Mouse (Mus musculus): ENCODE measurements around the gene Asphd1. TPM values are rescaled to one million over a fixed set of nuclear protein-coding genes. Genes with fewer than 3 reads are reported as not detected.

Gene Asphd1
- polyA plus RNA-seq, 1 experiment from 2014 or later = 0.82 TPM

DNA sequence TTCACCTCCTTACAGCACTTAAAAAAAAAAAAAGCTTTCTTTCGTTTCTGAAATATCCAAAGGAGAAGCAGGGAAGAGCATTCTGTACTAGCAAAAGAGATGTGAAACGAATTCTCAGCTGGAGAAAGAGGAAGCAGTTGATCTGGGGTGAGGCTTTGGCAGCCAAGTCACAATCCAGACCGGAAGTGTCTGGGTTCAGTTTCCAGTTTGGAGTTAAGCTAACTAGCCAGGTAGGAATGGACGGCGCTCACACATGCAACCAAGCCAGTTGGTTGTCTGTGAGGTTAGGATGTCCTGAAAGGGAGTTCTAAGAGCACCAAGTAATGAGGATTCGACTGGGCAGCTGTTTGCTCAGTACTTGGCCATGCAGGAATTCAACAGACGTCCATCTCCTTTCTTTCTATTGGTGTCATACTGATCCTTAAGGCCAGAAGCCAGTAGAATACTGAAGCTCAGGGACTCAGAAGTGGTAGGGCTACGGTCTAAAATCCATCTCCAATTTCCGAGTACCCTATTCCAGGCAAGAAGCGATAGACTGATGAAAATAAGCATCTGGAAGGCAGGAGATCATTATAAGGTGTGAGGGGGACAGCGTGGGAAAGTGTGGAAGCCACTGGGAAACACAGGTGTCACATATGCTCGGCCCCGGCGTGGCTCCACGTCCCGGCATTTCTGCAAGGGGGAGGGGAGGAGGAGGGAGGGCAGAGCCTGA lies 51.8 kb downstream of the Asphd1 start:
- Histone ChIP-seq H3K27me3 (ENCODE audit: control insufficient read depth, insufficient read depth, low read length) (no peaks in the 10 kb centered on the region), H3K4me3 (ENCODE audit: low read depth, low read length) (peak overlapping the region; percentile 45), H3K9me3 (ENCODE audit: control insufficient read depth, low read length) (no peaks in the 10 kb centered on the region), H3K36me3 (ENCODE audit: control insufficient read depth, insufficient read depth, low read length) (no peaks in the 10 kb centered on the region), H3K9ac (ENCODE audit: low read length) (peak overlapping the region; percentile 60), H3K4me2 (ENCODE audit: low read depth) (peak overlapping the region; percentile 53), H3K27ac (ENCODE audit: low read depth, low read length) (no peak overlapping the region), H3K4me1 (ENCODE audit: control insufficient read depth, insufficient read depth, low read length) (0 out of 2 replicates have a peak, but pooled peaks cover 4% of the 10 kb centered on the region)
- DNase-seq (ENCODE audit: low spot score) (no peak), ATAC-seq (ENCODE audit: insufficient read depth, low FRiP score, low TSS enrichment) (peak; percentile 27; the same call in 1 of the 2 replicates)
- 26% methylated on average over 16 of the region's 16 CpGs for WGBS

DNA sequence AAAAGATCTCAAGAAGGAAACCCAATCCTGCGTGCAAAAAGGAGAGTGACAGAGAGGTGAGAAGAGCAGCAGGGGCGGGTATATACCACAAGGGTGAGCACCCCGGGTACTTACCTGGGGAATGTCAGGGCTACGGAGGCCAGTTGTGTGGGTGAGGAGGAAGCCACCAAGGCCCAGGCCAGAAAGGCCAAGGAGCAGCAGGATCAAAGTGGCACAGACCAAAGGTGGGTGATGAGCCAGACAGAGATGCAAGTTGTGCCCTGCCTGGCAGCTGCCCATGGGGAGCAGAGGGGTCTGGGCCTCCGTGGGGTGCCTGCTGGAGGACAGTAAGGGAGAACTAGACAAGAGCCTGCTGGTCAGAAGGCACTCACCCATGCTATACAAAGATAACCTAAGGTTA lies 52.5 kb downstream of the Asphd1 start:
- Histone ChIP-seq H3K36me3 (ENCODE audit: control insufficient read depth, insufficient read depth, low read length) (no peaks in the 10 kb centered on the region), H3K4me3 (ENCODE audit: low read depth, low read length) (no peak overlapping the region), H3K4me1 (ENCODE audit: control insufficient read depth, insufficient read depth, low read length) (0 out of 2 replicates have a peak, but pooled peaks cover 4% of the 10 kb centered on the region), H3K9me3 (ENCODE audit: control insufficient read depth, low read length) (no peaks in the 10 kb centered on the region), H3K27ac (ENCODE audit: low read depth, low read length) (no peak overlapping the region), H3K27me3 (ENCODE audit: control insufficient read depth, insufficient read depth, low read length) (no peaks in the 10 kb centered on the region), H3K9ac (ENCODE audit: low read length) (no peak overlapping the region), H3K4me2 (ENCODE audit: low read depth) (no peak overlapping the region)
- 91% methylated on average over 5 of the region's 5 CpGs for WGBS
- DNase-seq (ENCODE audit: low spot score) = no peak
- ATAC-seq (ENCODE audit: insufficient read depth, low FRiP score, low TSS enrichment) = no peak

Other genes with a start within 250 kb of the Asphd1 start
- gene Coro1a, start 241.8 kb downstream of the Asphd1 start, polyA plus RNA-seq (2014; fragmentation: Nextera tagmentation; extraction: Ambion mirVana) = 50.6 and 52.5 TPM in 2 replicates
- gene Mapk3, start 190.0 kb downstream of the Asphd1 start, polyA plus RNA-seq (2014; fragmentation: Nextera tagmentation; extraction: Ambion mirVana) = 55.3 and 58.0 TPM in 2 replicates
- 1.2 and 1.5 TPM in 2 replicates for gene Gdpd3, start 183.2 kb downstream of the Asphd1 start, polyA plus RNA-seq (2014; fragmentation: Nextera tagmentation; extraction: Ambion mirVana)
- 115 and 121 TPM in 2 replicates for gene Ypel3, start 172.6 kb downstream of the Asphd1 start, polyA plus RNA-seq (2014; fragmentation: Nextera tagmentation; extraction: Ambion mirVana)
- gene Tbx6, start 168.1 kb downstream of the Asphd1 start, polyA plus RNA-seq (2014; fragmentation: Nextera tagmentation; extraction: Ambion mirVana) = 0.38 and 0.64 TPM in 2 replicates
- 318 and 344 TPM in 2 replicates for gene Ppp4c, start 157.1 kb downstream of the Asphd1 start, polyA plus RNA-seq (2014; fragmentation: Nextera tagmentation; extraction: Ambion mirVana)
- 14.3 and 14.4 TPM in 2 replicates for gene Fam57b, start 151.9 kb downstream of the Asphd1 start, polyA plus RNA-seq (2014; fragmentation: Nextera tagmentation; extraction: Ambion mirVana)
- gene 4930451I11Rik, start 117.9 kb downstream of the Asphd1 start, polyA plus RNA-seq (2014; fragmentation: Nextera tagmentation; extraction: Ambion mirVana) = not detected in 2 replicates
- gene Doc2a, start 102.2 kb downstream of the Asphd1 start, polyA plus RNA-seq (2014; fragmentation: Nextera tagmentation; extraction: Ambion mirVana) = 4.4 and 5.6 TPM in 2 replicates
- gene Hirip3, start 87.6 kb downstream of the Asphd1 start, polyA plus RNA-seq (2014; fragmentation: Nextera tagmentation; extraction: Ambion mirVana) = 21.0 and 23.4 TPM in 2 replicates
- 91.8 and 96.3 TPM in 2 replicates for gene Ino80e, start 87.2 kb downstream of the Asphd1 start, polyA plus RNA-seq (2014; fragmentation: Nextera tagmentation; extraction: Ambion mirVana)
- gene Taok2, start 64.9 kb downstream of the Asphd1 start, polyA plus RNA-seq (2014; fragmentation: Nextera tagmentation; extraction: Ambion mirVana) = 33.2 and 34.0 TPM in 2 replicates
- gene Tmem219, start 26.7 kb downstream of the Asphd1 start, polyA plus RNA-seq (2014; fragmentation: Nextera tagmentation; extraction: Ambion mirVana) = 19.7 and 20.0 TPM in 2 replicates
- gene Kctd13, start 20.7 kb downstream of the Asphd1 start, polyA plus RNA-seq (2014; fragmentation: Nextera tagmentation; extraction: Ambion mirVana) = 33.4 and 35.6 TPM in 2 replicates
- 10.0 and 13.5 TPM in 2 replicates for gene Sez6l2, start 981 bp upstream of the Asphd1 start, polyA plus RNA-seq (2014; fragmentation: Nextera tagmentation; extraction: Ambion mirVana)
- 79.1 and 80.3 TPM in 2 replicates for gene Cdipt, start 26.3 kb upstream of the Asphd1 start, polyA plus RNA-seq (2014; fragmentation: Nextera tagmentation; extraction: Ambion mirVana)
- gene Cdiptos, start 26.5 kb upstream of the Asphd1 start, polyA plus RNA-seq (2014; fragmentation: Nextera tagmentation; extraction: Ambion mirVana) = 0.47 and 1.1 TPM in 2 replicates
- gene Mvp, start 65.0 kb upstream of the Asphd1 start, polyA plus RNA-seq (2014; fragmentation: Nextera tagmentation; extraction: Ambion mirVana) = 3.0 and 4.2 TPM in 2 replicates
- 1.1 TPM in 1 of 2 replicates, not detected in the other for gene Pagr1b, start 66.9 kb upstream of the Asphd1 start, polyA plus RNA-seq (2014; fragmentation: Nextera tagmentation; extraction: Ambion mirVana)
- 99.6 and 105 TPM in 2 replicates for gene Pagr1a, start 67.8 kb upstream of the Asphd1 start, polyA plus RNA-seq (2014; fragmentation: Nextera tagmentation; extraction: Ambion mirVana)
- gene Gm42742, start 71.5 kb upstream of the Asphd1 start, polyA plus RNA-seq (2014; fragmentation: Nextera tagmentation; extraction: Ambion mirVana) = 14.3 and 19.4 TPM in 2 replicates
- 6.2 and 6.9 TPM in 2 replicates for gene Prrt2, start 71.6 kb upstream of the Asphd1 start, polyA plus RNA-seq (2014; fragmentation: Nextera tagmentation; extraction: Ambion mirVana)
- 90.8 and 94.5 TPM in 2 replicates for gene Maz, start 77.5 kb upstream of the Asphd1 start, polyA plus RNA-seq (2014; fragmentation: Nextera tagmentation; extraction: Ambion mirVana)
- 156 and 168 TPM in 2 replicates for gene Kif22, start 92.9 kb upstream of the Asphd1 start, polyA plus RNA-seq (2014; fragmentation: Nextera tagmentation; extraction: Ambion mirVana)
- gene Zg16, start 137.7 kb upstream of the Asphd1 start, polyA plus RNA-seq (2014; fragmentation: Nextera tagmentation; extraction: Ambion mirVana) = not detected in 2 replicates
- gene AI467606, start 141.8 kb upstream of the Asphd1 start, polyA plus RNA-seq (2014; fragmentation: Nextera tagmentation; extraction: Ambion mirVana) = 1.0 and 1.1 TPM in 2 replicates
- 1.8 and 2.0 TPM in 2 replicates for gene Qprt, start 172.6 kb upstream of the Asphd1 start, polyA plus RNA-seq (2014; fragmentation: Nextera tagmentation; extraction: Ambion mirVana)
- 0.27 TPM in 1 of 2 replicates, not detected in the other for gene Spn, start 188.2 kb upstream of the Asphd1 start, polyA plus RNA-seq (2014; fragmentation: Nextera tagmentation; extraction: Ambion mirVana)
- gene Cd2bp2, start 246.5 kb upstream of the Asphd1 start, polyA plus RNA-seq (2014; fragmentation: Nextera tagmentation; extraction: Ambion mirVana) = 91.6 and 92.0 TPM in 2 replicates

Data from neural tube, embryonic 11.5 days (tissue).